Mouse (Mus musculus): ENCODE results near the gene Limd2. TPM values are rescaled to one million over a fixed set of nuclear protein-coding genes. Genes with fewer than 3 reads are reported as not detected.

The Limd2 gene
- polyA plus RNA-seq, 1 experiment: 86.0 TPM

DNA sequence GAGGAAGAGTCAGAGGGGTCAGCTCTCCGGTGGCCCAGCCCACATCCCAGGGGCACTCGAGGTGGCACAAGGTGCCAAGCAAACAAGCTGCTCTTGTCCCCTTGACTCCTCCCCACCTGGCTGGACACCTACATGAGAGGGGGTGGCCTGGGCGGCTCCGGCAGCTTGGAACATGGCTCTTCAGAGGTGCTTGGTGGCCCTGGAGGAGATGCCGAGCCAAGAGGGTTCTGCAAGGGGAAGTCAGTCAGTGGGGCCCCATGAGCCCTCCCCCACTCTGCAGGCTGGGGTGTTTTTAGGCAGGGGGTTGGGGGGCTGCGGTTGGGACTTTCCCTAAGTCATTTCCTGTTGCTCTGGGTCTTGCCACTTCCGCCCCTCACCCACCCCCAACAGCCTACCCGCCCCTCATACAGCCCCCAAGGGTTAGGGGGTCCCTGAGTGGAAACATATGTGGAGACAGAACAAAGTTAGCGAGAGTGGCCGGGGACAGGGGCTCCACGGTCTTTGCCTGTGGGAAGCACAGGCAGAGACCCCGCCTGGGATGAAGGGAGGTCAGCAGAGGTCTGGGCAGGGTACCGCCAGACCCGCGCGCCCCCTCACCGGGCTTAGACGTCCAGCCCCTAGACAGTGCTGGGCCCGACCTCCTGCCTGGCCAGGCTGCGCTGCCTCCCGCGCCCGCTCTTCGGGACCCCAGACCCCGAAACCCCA, 1.3 kb downstream of the Limd2 start:
- Histone ChIP-seq H3K27ac (ENCODE audit: insufficient read depth, low read length) (peak overlapping the region; percentile 78), H3K4me3 (ENCODE audit: insufficient read depth, low read length) (peak overlapping the region; percentile 93), H3K4me1 (ENCODE audit: control insufficient read depth, insufficient read depth, low read length) (no peaks in the 10 kb centered on the region; the same call in 1 of the 2 replicates)
- TF ChIP-seq POLR2A (IDR thresholded peaks at IDR 0.05; ENCODE audit: extremely low read depth, insufficient read depth, low read length): no peak
- no peak for TF ChIP-seq CTCF (IDR thresholded peaks at IDR 0.05; ENCODE audit: extremely low read depth, insufficient read depth, low read length)

DNA sequence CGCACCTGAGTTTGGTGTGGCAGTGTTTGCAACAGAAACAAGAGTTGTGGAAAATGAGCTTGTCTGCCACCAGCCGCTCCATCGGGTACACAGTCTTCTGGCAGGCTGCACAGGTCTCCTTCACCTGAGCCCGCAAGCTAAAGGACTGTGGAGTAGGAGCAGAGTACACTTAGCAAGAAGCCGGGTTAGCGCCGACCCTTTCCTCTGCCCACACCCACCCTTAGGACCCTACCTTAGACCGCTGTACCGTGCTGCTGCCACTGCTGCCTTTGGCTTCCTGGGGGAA, 1.8 kb downstream of the Limd2 start:
- peak overlapping the region; percentile 51 for H3K27ac ChIP-seq (ENCODE audit: insufficient read depth, low read length)
- peak overlapping the region; percentile 93 for H3K4me3 ChIP-seq (ENCODE audit: insufficient read depth, low read length)
- TF ChIP-seq CTCF (IDR thresholded peaks at IDR 0.05; ENCODE audit: extremely low read depth, insufficient read depth, low read length) (no peak), POLR2A (IDR thresholded peaks at IDR 0.05; ENCODE audit: extremely low read depth, insufficient read depth, low read length) (no peak)
- H3K4me1 ChIP-seq (ENCODE audit: control insufficient read depth, insufficient read depth, low read length): no peaks in the 10 kb centered on the region; the same call in 1 of the 2 replicates

DNA sequence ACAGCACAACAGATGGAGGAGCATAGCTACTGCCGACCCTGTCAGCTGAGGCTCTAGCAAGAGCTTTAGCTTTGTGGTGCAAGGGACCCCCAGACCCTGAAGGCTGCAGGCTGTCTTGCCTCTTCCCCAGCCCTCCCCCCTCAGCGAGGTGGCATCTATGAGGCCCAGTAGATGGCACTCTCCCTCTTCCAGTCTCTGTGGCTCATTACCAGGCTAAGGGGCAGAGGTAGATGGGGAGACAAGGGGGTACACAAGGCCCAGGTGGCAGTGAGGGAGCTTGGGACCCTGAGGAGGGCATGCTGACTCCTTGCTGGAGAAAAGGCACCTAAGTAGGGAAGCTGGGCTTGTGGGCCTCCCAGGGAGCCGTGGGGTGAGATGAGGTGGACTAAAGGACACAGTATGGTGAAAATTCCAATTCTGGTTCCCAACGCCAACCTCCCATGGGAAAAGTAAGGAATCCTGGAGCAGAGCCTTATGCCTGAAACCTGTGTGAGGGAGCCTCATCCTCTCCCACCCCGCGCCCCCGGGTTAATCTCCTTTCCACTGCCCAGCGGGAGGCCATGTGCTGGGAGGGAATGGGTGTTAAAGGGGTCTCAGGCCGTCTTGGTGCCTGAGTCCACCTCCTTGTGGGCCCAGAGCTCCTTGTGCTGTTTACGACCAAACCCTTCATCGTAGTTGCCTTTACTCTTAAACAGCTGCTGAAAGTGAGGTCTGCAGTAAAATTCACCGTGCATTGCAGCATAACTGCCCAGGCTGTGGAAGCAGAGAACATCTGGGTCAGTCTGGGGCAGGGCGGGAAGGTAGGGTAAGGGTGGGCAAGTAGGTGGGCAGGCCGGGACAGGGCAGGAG, 2.4 kb downstream of the Limd2 start:
- TF ChIP-seq CTCF (IDR thresholded peaks at IDR 0.05; ENCODE audit: extremely low read depth, insufficient read depth, low read length) (peak; percentile 72), POLR2A (IDR thresholded peaks at IDR 0.05; ENCODE audit: extremely low read depth, insufficient read depth, low read length) (0 out of 2 replicates have a peak, but pooled peaks have one; percentile 29)
- Histone ChIP-seq H3K4me3 (ENCODE audit: insufficient read depth, low read length) (peak overlapping the region; percentile 93), H3K4me1 (ENCODE audit: control insufficient read depth, insufficient read depth, low read length) (no peaks in the 10 kb centered on the region; the same call in 1 of the 2 replicates), H3K27ac (ENCODE audit: insufficient read depth, low read length) (peak overlapping the region; percentile 51)

DNA sequence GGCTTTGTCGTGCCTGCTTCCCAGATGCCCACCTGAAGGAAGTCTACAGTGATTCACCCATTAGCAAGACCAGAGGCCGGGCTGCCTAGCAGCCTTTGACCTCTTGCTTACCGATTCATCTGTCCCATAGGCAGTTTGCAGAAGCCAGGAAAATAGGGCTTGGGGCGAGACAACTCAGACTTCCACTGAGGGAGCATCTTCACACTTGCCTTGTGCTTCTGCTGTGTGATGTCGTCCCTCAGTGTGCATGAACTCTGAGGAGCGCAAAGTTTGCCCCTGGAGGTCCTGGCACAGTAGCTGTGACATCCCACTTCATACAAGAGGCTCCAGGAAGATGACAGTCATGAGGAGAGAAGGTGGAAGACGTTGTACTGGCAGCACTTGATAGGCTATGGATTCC, 3.5 kb downstream of the Limd2 start:
- TF ChIP-seq CTCF (IDR thresholded peaks at IDR 0.05; ENCODE audit: extremely low read depth, insufficient read depth, low read length) (no peak), POLR2A (IDR thresholded peaks at IDR 0.05; ENCODE audit: extremely low read depth, insufficient read depth, low read length) (0 out of 2 replicates have a peak, but pooled peaks have one; percentile 28)
- no peaks in the 10 kb centered on the region; the same call in 1 of the 2 replicates for H3K4me1 ChIP-seq (ENCODE audit: control insufficient read depth, insufficient read depth, low read length)
- H3K27ac ChIP-seq (ENCODE audit: insufficient read depth, low read length): no peak overlapping the region
- no peak overlapping the region for H3K4me3 ChIP-seq (ENCODE audit: insufficient read depth, low read length)

DNA sequence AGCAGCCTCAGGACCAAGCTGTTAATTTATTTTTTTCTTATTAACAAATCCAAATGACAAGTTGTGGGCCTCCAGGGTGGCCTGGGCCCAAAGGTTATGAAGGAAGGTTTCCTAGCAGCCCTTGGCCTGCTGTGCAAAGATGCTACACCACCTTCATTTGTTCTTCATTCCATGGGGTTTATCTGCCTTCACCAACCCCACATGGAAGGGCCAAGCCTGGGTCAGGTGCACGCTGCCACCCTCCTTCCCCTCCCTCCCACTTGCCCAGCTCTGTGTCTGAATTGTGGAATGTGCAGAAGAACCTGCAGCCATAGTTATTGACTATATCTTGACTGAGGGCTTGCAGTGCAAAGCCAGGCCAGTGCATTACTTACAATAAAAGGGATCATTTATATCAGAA, 4.4 kb downstream of the Limd2 start:
- TF ChIP-seq POLR2A (IDR thresholded peaks at IDR 0.05; ENCODE audit: extremely low read depth, insufficient read depth, low read length) (0 out of 2 replicates have a peak, but pooled peaks have one; percentile 18), CTCF (IDR thresholded peaks at IDR 0.05; ENCODE audit: extremely low read depth, insufficient read depth, low read length) (no peak)
- Histone ChIP-seq H3K4me1 (ENCODE audit: control insufficient read depth, insufficient read depth, low read length) (no peaks in the 10 kb centered on the region; the same call in 1 of the 2 replicates), H3K27ac (ENCODE audit: insufficient read depth, low read length) (no peak overlapping the region), H3K4me3 (ENCODE audit: insufficient read depth, low read length) (no peak overlapping the region)

DNA sequence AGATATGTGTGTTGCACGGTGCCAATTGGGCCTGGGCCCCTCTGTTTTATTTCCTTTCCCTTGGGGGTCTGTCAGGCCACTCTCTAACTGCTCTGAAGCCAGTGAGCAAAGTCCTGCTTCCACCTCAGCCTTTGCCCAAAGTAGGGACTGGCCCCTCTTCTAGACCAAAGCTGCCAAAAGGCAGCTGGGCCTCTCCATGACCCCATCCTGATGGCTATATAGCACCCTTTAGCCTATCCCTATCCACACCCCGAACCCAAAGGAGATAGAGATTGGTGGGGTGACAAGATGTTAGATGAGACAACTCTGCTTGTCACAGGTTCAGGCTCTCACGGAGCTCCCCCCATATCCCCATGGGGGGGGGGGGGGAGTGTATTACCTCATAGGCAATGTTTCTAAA, 4.9 kb downstream of the Limd2 start:
- no peak overlapping the region for H3K4me3 ChIP-seq (ENCODE audit: insufficient read depth, low read length)
- H3K27ac ChIP-seq (ENCODE audit: insufficient read depth, low read length): no peak overlapping the region
- no peaks in the 10 kb centered on the region; the same call in 1 of the 2 replicates for H3K4me1 ChIP-seq (ENCODE audit: control insufficient read depth, insufficient read depth, low read length)
- no peak for TF ChIP-seq POLR2A (IDR thresholded peaks at IDR 0.05; ENCODE audit: extremely low read depth, insufficient read depth, low read length)
- no peak for TF ChIP-seq CTCF (IDR thresholded peaks at IDR 0.05; ENCODE audit: extremely low read depth, insufficient read depth, low read length)

DNA sequence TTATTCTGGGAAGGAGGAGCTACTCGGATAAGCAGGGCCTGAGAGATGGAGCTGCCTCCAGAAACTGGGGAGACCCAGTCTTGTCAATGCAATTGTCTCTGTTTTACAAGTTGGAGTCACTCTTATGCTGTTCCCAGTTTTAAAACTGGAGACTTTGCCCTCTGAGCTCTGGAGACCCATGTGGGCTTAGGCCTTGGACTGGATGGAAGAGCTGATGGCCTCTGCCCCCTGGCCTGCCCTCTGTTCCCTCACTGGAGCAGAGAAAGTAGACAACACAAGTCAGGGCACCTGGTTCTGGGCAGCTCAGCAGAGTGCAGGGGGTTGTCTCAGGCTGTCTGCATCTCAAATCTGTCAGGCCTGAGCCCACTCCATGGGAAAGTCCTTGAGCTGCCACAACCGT, 5.9 kb downstream of the Limd2 start:
- H3K4me3 ChIP-seq (ENCODE audit: insufficient read depth, low read length): no peak overlapping the region
- no peaks in the 10 kb centered on the region; the same call in 1 of the 2 replicates for H3K4me1 ChIP-seq (ENCODE audit: control insufficient read depth, insufficient read depth, low read length)
- H3K27ac ChIP-seq (ENCODE audit: insufficient read depth, low read length): no peak overlapping the region
- no peak for TF ChIP-seq POLR2A (IDR thresholded peaks at IDR 0.05; ENCODE audit: extremely low read depth, insufficient read depth, low read length)
- no peak for TF ChIP-seq CTCF (IDR thresholded peaks at IDR 0.05; ENCODE audit: extremely low read depth, insufficient read depth, low read length)

DNA sequence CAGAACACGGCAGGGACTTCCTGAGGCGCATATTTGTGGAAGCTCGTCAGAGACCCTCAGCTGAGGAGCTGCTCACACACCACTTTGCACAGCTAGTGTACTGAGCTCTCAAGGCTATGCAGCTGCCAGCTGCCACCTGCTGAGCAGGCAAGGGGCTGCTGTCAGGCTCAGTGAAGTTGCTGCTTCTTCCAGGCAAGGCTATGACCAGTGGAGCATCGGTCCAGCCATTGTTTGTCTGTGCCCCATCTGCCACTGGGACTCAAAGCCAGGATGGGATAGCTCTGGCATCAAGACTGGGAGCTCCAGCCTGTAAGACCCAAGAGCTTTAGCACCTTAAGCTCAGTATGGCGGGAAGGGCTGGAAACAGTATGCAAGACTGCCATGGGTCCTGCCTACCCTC, 6.6 kb downstream of the Limd2 start:
- Histone ChIP-seq H3K27ac (ENCODE audit: insufficient read depth, low read length) (no peak overlapping the region), H3K4me1 (ENCODE audit: control insufficient read depth, insufficient read depth, low read length) (no peaks in the 10 kb centered on the region; the same call in 1 of the 2 replicates), H3K4me3 (ENCODE audit: insufficient read depth, low read length) (no peak overlapping the region)
- TF ChIP-seq POLR2A (IDR thresholded peaks at IDR 0.05; ENCODE audit: extremely low read depth, insufficient read depth, low read length): no peak
- no peak for TF ChIP-seq CTCF (IDR thresholded peaks at IDR 0.05; ENCODE audit: extremely low read depth, insufficient read depth, low read length)

DNA sequence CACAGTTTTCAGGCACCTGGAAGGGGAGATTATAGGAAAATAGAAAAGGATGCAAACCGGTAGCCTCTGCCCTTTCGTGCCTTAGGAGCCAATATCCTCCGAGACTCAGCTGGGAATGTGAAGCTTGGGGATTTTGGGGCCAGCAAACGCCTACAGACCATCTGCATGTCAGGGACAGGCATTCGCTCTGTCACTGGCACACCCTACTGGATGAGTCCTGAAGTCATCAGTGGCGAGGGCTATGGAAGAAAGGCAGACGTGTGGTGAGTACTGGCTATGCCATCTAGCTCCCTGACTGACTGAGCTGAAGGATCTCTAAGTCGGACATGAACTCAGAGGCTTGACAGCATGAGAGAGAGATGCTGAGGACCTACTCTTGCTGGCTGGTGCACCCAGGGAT, 8.5 kb downstream of the Limd2 start:
- TF ChIP-seq POLR2A (IDR thresholded peaks at IDR 0.05; ENCODE audit: extremely low read depth, insufficient read depth, low read length) (no peak), CTCF (IDR thresholded peaks at IDR 0.05; ENCODE audit: extremely low read depth, insufficient read depth, low read length) (peak; percentile 28; the same call in 1 of the 2 replicates)
- Histone ChIP-seq H3K4me3 (ENCODE audit: insufficient read depth, low read length) (no peak overlapping the region), H3K4me1 (ENCODE audit: control insufficient read depth, insufficient read depth, low read length) (no peaks in the 10 kb centered on the region), H3K27ac (ENCODE audit: insufficient read depth, low read length) (no peak overlapping the region)
